Mouse (Mus musculus): ENCODE data around the gene Gm20388.

DNA sequence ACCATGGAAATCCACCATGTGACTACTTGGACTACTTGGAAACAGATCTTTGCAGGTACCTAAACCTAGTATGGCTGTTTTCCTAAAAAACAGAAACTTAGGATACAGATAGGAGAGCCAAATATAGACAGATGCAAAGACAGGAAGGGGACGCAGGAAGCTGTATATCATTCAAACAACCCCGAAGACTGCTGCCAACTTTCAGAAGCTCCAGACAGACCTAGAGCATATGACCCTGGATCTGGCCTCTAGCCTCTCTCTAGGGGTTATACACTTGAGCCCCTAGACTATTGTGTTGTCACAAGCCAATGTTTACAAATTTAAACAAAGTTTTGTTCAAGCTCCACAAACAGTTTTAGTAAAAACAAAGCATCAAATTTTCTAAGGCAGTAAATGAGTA is 3050.8 kb downstream of the Gm20388 start:
- TF ChIP-seq CHD2 (IDR thresholded peaks at IDR 0.05; ENCODE audit: low read depth, low read length) (no peak), HCFC1 (IDR thresholded peaks at IDR 0.05; ENCODE audit: borderline replicate concordance, insufficient read depth, low read length) (no peak), MAFK (IDR thresholded peaks at IDR 0.05; ENCODE audit: insufficient read depth, low read depth, low read length) (no peak)
